Mouse (Mus musculus): ENCODE results near the gene Tanc2. TPM values are rescaled to one million over a fixed set of nuclear protein-coding genes. Genes with fewer than 3 reads are reported as not detected.

Tanc2 gene
- polyA plus RNA-seq, 1 experiment = 2.6 TPM

GRCm38 (mm10) chr11:105567221-105567641 is 22.6 kb upstream of the Tanc2 start:
- TF ChIP-seq CTCF (IDR thresholded peaks at IDR 0.05; ENCODE audit: borderline replicate concordance, control insufficient read depth, extremely low read depth, insufficient read depth, low read length, poor library complexity) = no peak
- Histone ChIP-seq H3K27me3 (ENCODE audit: control insufficient read depth, insufficient read depth, low read length) (no peaks in the 10 kb centered on the region), H3K4me3 (ENCODE audit: control insufficient read depth, insufficient read depth, low read length) (no peak overlapping the region), H3K4me1 (replicated peaks; ENCODE audit: control insufficient read depth, insufficient read depth, low read length) (no peaks in the 10 kb centered on the region), H3K27ac (ENCODE audit: control insufficient read depth, insufficient read depth, low read length) (no peak overlapping the region), H3K36me3 (ENCODE audit: control insufficient read depth, insufficient read depth, low read length) (no peaks in the 10 kb centered on the region)
- DNase-seq = no peak
- WGBS = 90% methylated on average over 1 of the region's 1 CpGs

GRCm38 (mm10) chr11:105571996-105572395 is 17.8 kb upstream of the Tanc2 start:
- H3K36me3 ChIP-seq (ENCODE audit: control insufficient read depth, insufficient read depth, low read length) = no peaks in the 10 kb centered on the region
- DNase-seq = no peak
- TF ChIP-seq CTCF (IDR thresholded peaks at IDR 0.05; ENCODE audit: borderline replicate concordance, control insufficient read depth, extremely low read depth, insufficient read depth, low read length, poor library complexity) = no peak
- 95% methylated on average over 8 of the region's 8 CpGs for WGBS
- no peak overlapping the region for H3K4me3 ChIP-seq (ENCODE audit: control insufficient read depth, insufficient read depth, low read length)
- H3K27me3 ChIP-seq (ENCODE audit: control insufficient read depth, insufficient read depth, low read length) = no peaks in the 10 kb centered on the region
- no peaks in the 10 kb centered on the region for H3K4me1 ChIP-seq (replicated peaks; ENCODE audit: control insufficient read depth, insufficient read depth, low read length)
- H3K27ac ChIP-seq (ENCODE audit: control insufficient read depth, insufficient read depth, low read length) = no peak overlapping the region

- TF ChIP-seq POLR2A (IDR thresholded peaks at IDR 0.05; ENCODE audit: control insufficient read depth, extremely low read depth, insufficient read depth, low read length, poor library complexity) (no peak), CTCF (IDR thresholded peaks at IDR 0.05; ENCODE audit: borderline replicate concordance, control insufficient read depth, extremely low read depth, insufficient read depth, low read length, poor library complexity) (no peak)
- H3K4me3 ChIP-seq (ENCODE audit: control insufficient read depth, insufficient read depth, low read length) = no peak overlapping the region
- H3K27me3 ChIP-seq (ENCODE audit: control insufficient read depth, insufficient read depth, low read length) = no peaks in the 10 kb centered on the region
- WGBS = 77% methylated on average over 7 of the region's 7 CpGs
- H3K36me3 ChIP-seq (ENCODE audit: control insufficient read depth, insufficient read depth, low read length) = no peaks in the 10 kb centered on the region
- no peaks in the 10 kb centered on the region for H3K4me1 ChIP-seq (replicated peaks; ENCODE audit: control insufficient read depth, insufficient read depth, low read length)
- DNase-seq = no peak
- H3K27ac ChIP-seq (ENCODE audit: control insufficient read depth, insufficient read depth, low read length) = no peak overlapping the region
Observed at GRCm38 (mm10) chr11:105574241-105574640, 15.5 kb upstream of the Tanc2 start.

DNA sequence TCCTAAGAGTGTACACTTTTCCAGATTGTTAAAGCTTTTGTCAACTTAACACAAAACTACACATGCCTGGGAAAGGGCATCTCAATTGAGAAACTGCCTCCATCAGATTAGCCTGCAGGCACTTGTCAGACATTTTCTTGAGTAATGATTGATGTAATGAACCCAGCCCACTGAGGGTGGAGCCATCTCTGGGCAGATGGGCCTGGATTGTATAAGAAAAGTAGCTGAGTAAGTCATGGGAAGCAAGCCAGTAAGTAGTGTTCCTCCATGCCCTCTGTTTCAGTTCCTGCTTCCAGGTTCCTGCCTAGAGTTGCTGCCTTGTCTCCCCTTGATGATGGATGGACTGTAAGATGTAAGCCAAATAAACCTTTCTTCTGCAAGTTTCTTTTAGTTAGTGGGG is 12.6 kb upstream of the Tanc2 start:
- TF ChIP-seq POLR2A (IDR thresholded peaks at IDR 0.05; ENCODE audit: control insufficient read depth, extremely low read depth, insufficient read depth, low read length, poor library complexity) (no peak), CTCF (IDR thresholded peaks at IDR 0.05; ENCODE audit: borderline replicate concordance, control insufficient read depth, extremely low read depth, insufficient read depth, low read length, poor library complexity) (no peak)
- no peak overlapping the region for H3K4me3 ChIP-seq (ENCODE audit: control insufficient read depth, insufficient read depth, low read length)

DNA sequence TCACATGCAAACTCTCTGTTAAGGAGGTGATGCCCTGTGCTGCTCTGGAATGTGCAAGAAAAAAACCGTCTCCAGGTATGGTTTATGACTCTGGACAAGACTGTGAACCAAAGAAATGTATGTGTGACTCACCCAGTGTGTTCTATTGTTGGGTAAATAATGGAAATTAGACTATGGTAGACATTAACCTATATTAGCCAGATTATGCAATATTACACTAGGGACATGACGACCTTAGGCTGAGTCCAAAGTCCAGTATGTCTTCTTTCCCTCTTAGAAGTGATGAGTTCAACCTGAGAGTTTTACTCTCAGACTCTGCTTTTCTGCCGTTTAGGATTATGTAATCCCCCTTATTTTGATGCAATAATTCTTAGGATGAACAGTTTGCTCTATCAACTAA is 7.8 kb upstream of the Tanc2 start:
- no peaks in the 10 kb centered on the region for H3K36me3 ChIP-seq (ENCODE audit: control insufficient read depth, insufficient read depth, low read length)
- H3K4me1 ChIP-seq (replicated peaks; ENCODE audit: control insufficient read depth, insufficient read depth, low read length) = no peaks in the 10 kb centered on the region
- H3K27ac ChIP-seq (ENCODE audit: control insufficient read depth, insufficient read depth, low read length) = no peak overlapping the region
- TF ChIP-seq CTCF (IDR thresholded peaks at IDR 0.05; ENCODE audit: borderline replicate concordance, control insufficient read depth, extremely low read depth, insufficient read depth, low read length, poor library complexity) (no peak), POLR2A (IDR thresholded peaks at IDR 0.05; ENCODE audit: control insufficient read depth, extremely low read depth, insufficient read depth, low read length, poor library complexity) (no peak)
- H3K27me3 ChIP-seq (ENCODE audit: control insufficient read depth, insufficient read depth, low read length) = no peaks in the 10 kb centered on the region
- DNase-seq = no peak
- H3K4me3 ChIP-seq (ENCODE audit: control insufficient read depth, insufficient read depth, low read length) = no peak overlapping the region
- WGBS = 87% methylated on average over 3 of the region's 3 CpGs

More for the DNA sequence above, 12.6 kb upstream of the Tanc2 start:
- Histone ChIP-seq H3K36me3 (ENCODE audit: control insufficient read depth, insufficient read depth, low read length) (no peaks in the 10 kb centered on the region), H3K4me1 (replicated peaks; ENCODE audit: control insufficient read depth, insufficient read depth, low read length) (no peaks in the 10 kb centered on the region), H3K27me3 (ENCODE audit: control insufficient read depth, insufficient read depth, low read length) (no peaks in the 10 kb centered on the region), H3K27ac (ENCODE audit: control insufficient read depth, insufficient read depth, low read length) (no peak overlapping the region)
- no peak for DNase-seq

- peak; percentile 10; the same call in 1 of the 2 replicates for TF ChIP-seq CTCF (IDR thresholded peaks at IDR 0.05; ENCODE audit: borderline replicate concordance, control insufficient read depth, extremely low read depth, insufficient read depth, low read length, poor library complexity)
- TF ChIP-seq POLR2A (IDR thresholded peaks at IDR 0.05; ENCODE audit: control insufficient read depth, extremely low read depth, insufficient read depth, low read length, poor library complexity) = no peak
- peaks cover 4% of the 10 kb centered on the region for H3K4me1 ChIP-seq (replicated peaks; ENCODE audit: control insufficient read depth, insufficient read depth, low read length)
- peak overlapping the region; percentile 82 for H3K4me3 ChIP-seq (ENCODE audit: control insufficient read depth, insufficient read depth, low read length)
- H3K36me3 ChIP-seq (ENCODE audit: control insufficient read depth, insufficient read depth, low read length) = no peaks in the 10 kb centered on the region
- DNase-seq = peak; percentile 89
- WGBS = 3% methylated on average over 68 of the region's 70 CpGs
- H3K27ac ChIP-seq (ENCODE audit: control insufficient read depth, insufficient read depth, low read length) = no peak overlapping the region
- H3K27me3 ChIP-seq (ENCODE audit: control insufficient read depth, insufficient read depth, low read length) = no peaks in the 10 kb centered on the region
Observed at GRCm38 (mm10) chr11:105589231-105589876, 432 bp upstream of the Tanc2 start.

DNA sequence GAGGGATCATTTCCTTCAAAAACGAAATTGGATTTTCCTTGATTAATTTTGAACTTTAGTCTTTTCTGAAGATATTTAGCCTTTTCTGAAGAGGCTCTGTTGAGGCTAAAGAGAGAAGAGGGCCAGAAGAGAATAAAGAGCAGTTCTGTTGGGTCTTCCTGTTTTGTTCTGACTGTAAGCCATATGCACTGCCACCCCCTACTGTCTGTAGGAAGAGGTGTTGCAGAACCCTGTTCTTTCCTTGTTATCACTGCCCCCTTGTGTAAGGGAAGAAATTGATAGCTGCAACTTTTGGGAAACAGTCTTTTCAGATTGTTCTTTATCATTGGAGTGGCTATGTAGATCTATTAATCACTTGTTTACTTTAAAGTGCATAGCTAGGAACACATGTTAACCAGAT is 2.1 kb downstream of the Tanc2 start:
- Histone ChIP-seq H3K4me3 (ENCODE audit: control insufficient read depth, insufficient read depth, low read length) (no peak overlapping the region), H3K27me3 (ENCODE audit: control insufficient read depth, insufficient read depth, low read length) (no peaks in the 10 kb centered on the region), H3K27ac (ENCODE audit: control insufficient read depth, insufficient read depth, low read length) (no peak overlapping the region), H3K36me3 (ENCODE audit: control insufficient read depth, insufficient read depth, low read length) (no peaks in the 10 kb centered on the region), H3K4me1 (replicated peaks; ENCODE audit: control insufficient read depth, insufficient read depth, low read length) (peaks cover 4% of the 10 kb centered on the region)
- peak; percentile 40 for DNase-seq
- WGBS = 55% methylated on average over 1 of the region's 1 CpGs
- TF ChIP-seq CTCF (IDR thresholded peaks at IDR 0.05; ENCODE audit: borderline replicate concordance, control insufficient read depth, extremely low read depth, insufficient read depth, low read length, poor library complexity) = no peak
- no peak for TF ChIP-seq POLR2A (IDR thresholded peaks at IDR 0.05; ENCODE audit: control insufficient read depth, extremely low read depth, insufficient read depth, low read length, poor library complexity)

All from thymus, adult 2 months (tissue).